Mouse (Mus musculus): ENCODE results near the gene Grk6.

The Grk6 gene

DNA sequence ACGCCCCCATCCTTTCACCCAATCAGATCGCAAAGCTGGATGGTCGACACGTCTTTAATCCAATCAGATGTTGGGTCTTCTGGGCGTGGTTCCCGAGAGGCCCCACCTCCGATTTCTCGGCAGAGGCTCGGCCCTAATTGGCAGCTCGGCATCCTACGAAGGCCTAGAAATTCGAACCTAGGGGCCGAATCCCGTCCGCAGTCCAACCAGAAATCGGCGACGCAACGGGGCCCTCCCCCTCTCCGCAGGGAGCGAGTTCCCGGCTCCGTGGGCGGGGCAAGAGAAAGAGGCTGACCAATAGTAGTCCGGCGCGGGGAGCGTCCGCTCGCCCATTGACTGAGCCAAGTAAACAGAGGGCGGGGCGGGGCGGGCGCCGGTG lies at the start of gene Grk6:
Grk6 (plus strand) TSS at position 136 of the 379 bp plus-strand sequence.
- DNase-seq (ENCODE audit: low spot score): peak; percentile 100

DNA sequence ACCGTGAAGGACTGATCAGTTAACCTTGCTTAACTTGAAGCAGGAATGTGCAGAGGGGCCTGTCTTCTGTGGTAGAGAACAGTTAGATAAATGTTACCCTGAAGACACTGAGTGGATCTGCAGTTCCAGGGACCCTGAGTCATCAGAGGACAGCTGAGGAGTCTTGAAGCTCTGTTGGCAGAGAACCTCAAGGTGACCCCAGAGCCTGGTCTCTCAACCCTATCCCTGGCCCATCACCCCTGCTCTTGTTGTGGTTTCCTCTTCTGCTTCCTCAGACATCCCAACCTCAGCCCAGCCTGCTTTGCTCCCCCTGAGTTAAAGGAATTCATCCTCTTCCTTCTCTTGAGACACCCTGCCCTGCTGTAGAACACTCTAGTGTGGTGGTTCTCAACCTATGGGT lies 46.8 kb upstream of the Grk6 start, which contains the start of gene Slc34a1:
Slc34a1 (plus strand) TSS at position 100 of the 400 bp plus-strand sequence.
- no peak for DNase-seq (ENCODE audit: low spot score)

DNA sequence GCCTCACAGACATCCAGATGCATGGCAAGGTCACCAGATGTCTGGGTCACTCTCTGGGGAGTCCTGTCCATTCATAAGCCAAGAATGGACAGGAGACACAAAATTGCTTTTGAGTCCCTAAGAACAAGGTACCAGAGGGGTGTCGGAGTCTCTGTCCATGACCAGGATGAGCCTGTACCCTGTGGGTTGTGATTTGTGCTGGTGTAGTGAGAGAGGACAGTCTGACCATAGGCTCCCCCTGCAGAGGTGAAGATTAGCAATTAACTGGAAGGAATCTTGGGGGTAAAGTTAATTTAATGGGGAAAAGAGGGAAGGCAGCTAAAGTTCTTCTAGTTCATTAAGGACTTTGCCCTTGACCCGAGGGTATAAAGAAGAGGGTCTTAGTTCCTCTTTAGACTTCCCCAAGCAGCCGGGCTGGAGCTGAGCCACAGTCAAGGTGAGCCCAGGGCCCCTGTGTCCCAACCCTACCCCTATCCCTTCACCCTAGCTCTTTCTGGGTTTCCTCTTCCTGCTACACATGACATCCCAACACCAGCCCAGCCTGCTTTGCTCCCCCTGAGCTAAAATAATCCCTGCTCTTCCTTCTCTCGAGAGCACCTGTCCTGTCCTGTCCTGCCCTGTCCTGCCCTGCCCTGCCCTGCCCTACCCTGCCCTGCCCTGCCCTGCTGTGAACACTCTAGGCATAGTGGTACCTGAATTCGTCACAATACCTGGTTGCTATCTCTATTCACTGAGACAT lies 45.4 kb upstream of the Grk6 start:
- DNase-seq (ENCODE audit: low spot score): no peak

GRCm38 (mm10) chr13:55400039-55400346 lies 44.9 kb upstream of the Grk6 start:
- no peak for DNase-seq (ENCODE audit: low spot score)

GRCm38 (mm10) chr13:55403266-55403665 lies 41.6 kb upstream of the Grk6 start:
- no peak for DNase-seq (ENCODE audit: low spot score)

DNA sequence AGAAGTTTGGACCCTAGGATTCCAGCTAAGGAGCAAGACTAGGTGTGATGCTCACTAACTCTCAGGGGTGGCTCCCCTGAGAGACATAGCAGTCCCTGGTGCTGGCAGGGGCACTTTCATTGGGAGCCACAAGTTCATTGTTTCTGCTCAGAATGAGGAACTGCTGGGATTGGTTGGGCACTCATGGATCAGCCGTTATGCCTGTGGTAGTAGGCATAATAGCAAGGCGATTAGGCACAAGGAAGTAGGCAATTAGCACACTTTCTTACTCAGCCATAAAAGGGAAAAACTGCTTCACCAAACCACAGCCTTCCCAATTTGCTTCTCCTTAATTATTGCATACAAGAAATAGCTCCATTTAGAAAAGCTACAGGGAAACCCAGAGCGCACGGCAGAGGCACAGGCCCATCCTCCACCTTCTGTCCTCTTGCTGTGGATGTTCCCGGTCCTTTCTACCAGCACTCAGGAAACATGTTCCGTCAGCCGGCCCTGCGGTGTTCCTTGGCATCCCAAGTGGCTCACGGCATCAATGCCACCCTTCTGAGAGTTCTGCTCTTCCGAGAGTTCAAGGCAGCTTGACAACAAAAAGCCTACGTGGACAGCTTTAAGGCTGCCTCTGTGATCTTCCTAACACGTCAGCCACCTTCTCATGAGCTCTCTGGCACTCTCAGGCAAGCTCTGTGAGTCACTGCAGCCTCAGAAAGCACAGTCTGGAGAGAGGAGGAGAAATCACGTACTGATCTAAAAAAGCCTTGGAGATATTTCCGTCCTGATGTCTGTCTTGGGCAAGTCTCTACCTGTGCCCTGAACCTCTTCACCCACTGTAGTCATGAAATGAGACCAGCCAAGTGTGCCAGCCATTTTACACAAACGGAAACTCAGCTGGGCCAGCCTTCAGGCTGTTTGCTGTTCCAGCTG lies 40.7 kb upstream of the Grk6 start:
- DNase-seq (ENCODE audit: low spot score): no peak

DNA sequence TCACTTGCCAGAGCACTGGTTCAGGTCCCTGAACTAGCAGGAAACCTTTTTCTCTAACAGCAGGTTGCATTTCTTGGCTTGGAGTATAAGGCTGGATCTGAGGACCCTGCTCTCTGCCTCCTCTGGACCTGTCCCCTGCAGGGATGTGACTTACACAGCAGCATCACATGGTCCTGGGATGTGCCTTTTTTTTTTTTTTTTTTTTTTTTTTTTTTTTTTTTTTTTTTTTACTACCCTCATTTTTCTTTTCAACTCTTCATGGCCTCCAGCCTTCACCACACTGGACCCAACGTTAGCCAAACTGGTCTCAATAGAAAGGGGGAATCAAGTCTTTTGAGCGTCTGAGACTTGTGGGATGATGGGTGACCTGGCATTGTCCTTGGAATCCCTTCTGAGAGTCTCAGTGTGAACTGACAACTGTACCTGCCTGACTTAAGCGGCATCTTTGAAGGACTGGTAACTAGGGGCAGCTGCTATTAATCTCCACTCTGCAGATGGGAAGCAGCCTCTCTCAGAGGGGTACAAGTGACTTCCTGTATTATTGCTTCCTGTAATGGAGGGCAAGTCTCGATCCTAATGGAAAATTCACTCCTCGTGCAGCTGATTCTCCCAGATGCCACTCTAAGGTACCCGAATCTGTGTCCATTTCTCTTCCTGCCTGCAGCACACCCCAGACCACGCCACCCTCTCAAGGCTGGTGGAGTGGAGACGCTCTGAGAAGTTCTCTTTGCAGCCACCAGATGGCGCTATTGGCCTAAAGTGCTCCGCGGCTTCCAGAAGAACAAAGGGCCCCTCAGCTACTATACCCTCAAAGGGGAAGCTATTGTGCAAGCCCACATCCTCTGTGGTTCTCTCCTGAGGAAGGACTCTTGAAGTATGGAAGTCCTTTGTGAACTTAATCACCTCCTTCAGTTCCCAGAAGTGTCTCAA lies 39.8 kb upstream of the Grk6 start:
- peak; percentile 78 for DNase-seq (ENCODE audit: low spot score)

- no peak for DNase-seq (ENCODE audit: low spot score)
These were observed 39.0 kb upstream of the Grk6 start for GRCm38 (mm10) chr13:55405783-55406390.

DNA sequence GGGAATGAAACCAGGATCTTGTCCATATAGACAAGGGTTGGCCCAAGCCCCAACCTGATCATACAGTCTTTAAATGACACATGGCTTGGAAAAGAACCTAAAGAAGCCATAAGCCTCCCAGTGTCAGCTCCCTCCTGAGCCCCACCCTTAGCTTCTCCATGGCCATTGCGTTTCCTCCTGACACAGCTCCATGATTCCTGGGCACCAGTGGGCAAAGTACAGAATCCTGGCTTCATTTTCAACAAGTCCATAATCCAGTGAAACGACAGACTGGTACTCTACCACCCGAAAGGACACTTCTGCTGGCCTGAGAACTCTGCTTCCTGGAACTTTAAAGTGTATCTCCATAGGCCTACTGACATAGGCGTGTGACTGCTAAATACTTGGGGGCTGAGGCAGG lies 37.5 kb upstream of the Grk6 start:
- DNase-seq (ENCODE audit: low spot score): no peak

DNA sequence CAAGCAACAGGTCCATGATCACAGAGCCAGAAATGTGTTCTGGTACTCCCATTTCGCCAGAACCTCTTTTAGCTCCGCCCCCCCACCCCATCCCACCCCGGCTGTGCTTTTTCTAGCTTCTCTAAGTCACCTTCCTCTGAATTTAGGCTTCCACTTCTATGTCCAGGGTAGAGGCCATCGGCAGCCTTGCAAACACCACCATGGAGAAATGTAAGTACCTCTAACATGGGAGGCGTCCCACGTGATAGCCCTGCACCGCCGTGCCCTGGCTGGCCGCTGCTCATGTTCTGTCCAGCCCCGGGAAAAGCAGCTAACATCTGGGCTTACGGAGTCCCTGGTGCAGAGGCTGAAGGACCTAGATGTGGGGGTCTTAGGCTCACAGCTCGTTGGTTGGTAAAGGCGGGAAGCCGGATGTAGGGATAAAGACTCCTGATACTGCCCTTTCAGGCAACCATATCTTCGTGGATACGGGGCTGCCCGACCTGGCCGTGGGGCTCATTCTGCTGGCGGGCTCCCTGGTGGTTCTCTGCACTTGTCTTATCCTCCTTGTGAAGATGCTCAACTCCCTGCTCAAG lies 36.2 kb upstream of the Grk6 start:
- DNase-seq (ENCODE audit: low spot score): no peak

DNA sequence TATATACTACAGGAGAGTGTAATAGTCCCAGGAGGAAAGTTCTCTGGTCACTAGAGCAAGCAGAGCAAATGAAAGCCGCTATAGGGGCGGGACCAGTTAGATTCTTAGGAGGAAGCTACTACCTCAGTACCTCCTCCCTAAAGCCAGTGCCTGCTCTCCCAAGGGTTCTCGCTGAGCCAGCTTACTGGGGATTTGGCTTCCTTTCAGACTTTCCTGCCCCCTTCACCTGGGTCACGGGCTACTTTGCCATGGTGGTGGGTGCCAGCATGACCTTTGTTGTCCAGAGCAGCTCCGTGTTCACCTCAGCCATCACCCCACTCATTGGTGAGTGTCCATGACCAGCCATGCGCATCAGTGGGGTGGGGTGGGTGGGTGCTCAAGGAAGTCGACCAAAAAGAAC lies 33.0 kb upstream of the Grk6 start:
- DNase-seq (ENCODE audit: low spot score): no peak

- no peak for DNase-seq (ENCODE audit: low spot score)
These were observed 32.1 kb upstream of the Grk6 start for GRCm38 (mm10) chr13:55412643-55413307.

GRCm38 (mm10) chr13:55413333-55413732 lies 31.5 kb upstream of the Grk6 start:
- no peak for DNase-seq (ENCODE audit: low spot score)

- DNase-seq (ENCODE audit: low spot score): peak; percentile 73
These were observed 30.0 kb upstream of the Grk6 start, which contains the start of gene Pfn3 for GRCm38 (mm10) chr13:55414743-55415380. Gene Pfn3 (minus strand): TSS chr13:55415232.

DNA sequence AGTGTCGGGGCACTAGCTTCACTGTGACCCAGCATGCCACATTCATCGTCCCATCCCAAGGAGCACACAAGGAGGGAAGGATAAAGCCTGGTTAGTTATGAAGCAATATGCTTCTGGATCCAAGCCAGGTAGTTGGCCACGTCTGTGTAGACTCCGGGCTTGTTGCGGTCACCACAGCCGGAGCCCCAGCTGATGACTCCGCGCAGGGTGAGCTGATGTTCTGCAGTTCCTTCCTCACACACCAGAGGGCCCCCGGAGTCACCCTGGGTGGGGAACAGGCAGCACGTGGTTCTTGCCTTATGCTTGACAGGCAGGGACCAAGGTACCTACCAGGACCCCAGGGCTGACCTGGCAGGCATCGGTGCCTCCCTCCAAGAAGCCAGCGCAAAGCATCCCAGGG lies 26.9 kb upstream of the Grk6 start:
- DNase-seq (ENCODE audit: low spot score): peak; percentile 85

- no peak for DNase-seq (ENCODE audit: low spot score)
These were observed 25.7 kb upstream of the Grk6 start for GRCm38 (mm10) chr13:55419142-55419541.

DNA sequence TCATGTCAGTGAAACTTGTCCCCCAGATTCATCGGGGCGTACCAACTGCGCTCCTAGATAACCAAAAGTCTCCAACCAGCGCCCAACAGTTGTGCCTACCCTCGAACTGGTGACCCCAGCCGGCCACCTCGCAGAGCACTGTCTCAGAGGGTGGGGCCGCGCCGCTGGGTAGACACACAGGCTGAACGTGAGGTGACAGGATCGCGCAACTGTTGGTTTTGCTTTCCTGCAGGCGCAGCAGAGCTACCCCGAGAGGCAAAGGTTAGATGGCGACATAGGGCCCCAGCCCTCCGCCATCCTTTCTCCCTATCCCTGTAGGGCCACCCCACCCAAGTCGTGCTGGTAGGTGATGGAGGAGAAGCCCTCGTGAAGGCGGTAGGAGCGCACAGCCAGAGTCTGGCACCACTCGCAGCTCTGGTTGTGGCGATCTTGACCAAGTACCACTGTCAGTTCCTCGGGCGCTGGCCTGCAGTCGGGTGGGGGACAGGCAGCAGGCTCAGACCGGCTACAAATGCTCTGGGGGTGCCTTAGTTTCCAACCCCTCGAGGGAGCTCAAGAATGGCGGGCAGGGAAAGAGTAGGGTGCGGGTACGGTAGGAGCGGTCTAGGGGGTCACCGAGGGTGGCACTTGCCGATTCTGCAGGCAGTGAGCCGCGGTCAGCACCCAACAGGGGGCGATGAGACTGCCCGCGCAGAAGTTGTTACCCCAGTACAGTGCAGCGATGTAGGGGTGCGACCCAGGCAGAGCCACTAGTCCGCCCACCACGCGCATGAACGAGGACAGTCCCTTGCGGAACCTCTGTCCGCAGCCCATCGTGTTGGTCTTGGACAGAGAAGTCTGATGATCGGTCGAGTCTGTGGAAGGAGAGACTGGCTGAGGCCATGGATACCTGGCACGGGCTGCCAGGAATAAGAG lies 24.6 kb upstream of the Grk6 start:
- no peak for DNase-seq (ENCODE audit: low spot score)

GRCm38 (mm10) chr13:55420933-55421800 lies 23.7 kb upstream of the Grk6 start:
- peak; percentile 66 for DNase-seq (ENCODE audit: low spot score)

Measured in layer of hippocampus, adult 11-12 months (tissue).